Mouse (Mus musculus) cerebellum, adult 18-20 months (tissue): Measurements from ENCODE around the gene Zc2hc1b.

ENCODE experiments used
- DNase-seq, 2 experiments: peaks; one replicate each; pipeline ENCODE4 v3.0.0; 2021

Zc2hc1b gene

GRCm38 (mm10) chr10:13177973-13178624, at the start of gene Zc2hc1b:
Gene Zc2hc1b, minus strand, starts transcription at chr10:13178023.
- no peak for DNase-seq

DNA sequence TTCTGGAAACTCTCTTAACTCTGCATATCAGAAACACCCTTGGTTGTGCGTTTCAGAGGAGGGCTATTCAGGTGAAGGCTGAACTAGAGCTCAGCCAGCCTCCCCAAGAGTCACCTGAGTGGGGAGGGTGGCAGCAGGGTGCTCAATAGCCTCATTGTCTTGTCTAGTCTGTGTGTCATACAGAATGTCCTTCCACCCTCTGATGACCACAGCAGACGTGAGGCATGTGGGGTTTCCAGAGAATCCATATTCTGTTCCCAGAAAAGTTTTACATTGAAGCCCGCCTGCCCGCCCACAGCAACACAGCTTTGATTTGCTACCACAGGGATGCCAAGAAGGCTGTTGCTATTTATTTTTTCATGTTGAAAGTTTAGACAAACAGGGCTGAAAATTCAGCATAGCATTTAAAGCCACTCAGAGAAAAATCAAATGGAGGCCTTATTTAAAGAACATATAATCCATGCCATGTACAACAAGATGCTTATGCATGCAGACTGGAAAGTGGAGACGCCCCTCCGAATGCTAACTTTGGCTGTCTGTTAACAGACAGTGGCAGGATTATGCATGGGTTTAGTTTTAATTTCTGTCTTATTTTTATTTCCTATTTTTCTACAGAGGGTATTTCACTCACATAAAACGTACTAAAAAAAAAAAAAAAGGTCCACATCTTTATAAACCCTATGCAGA, 47.7 kb upstream of the Zc2hc1b start:
- no peak for DNase-seq

- DNase-seq, result no peak
Measured at GRCm38 (mm10) chr10:13222135-13222534, 44.3 kb upstream of the Zc2hc1b start.

- no peak for DNase-seq
Measured at GRCm38 (mm10) chr10:13220061-13220460, 42.2 kb upstream of the Zc2hc1b start.

GRCm38 (mm10) chr10:13213956-13214355, 36.1 kb upstream of the Zc2hc1b start:
- DNase-seq, result no peak

- DNase-seq, result no peak
Measured at GRCm38 (mm10) chr10:13212829-13213228, 35.0 kb upstream of the Zc2hc1b start.

- no peak for DNase-seq
Measured at GRCm38 (mm10) chr10:13212326-13212725, 34.5 kb upstream of the Zc2hc1b start.

- no peak for DNase-seq
Measured at GRCm38 (mm10) chr10:13209930-13210637, 32.3 kb upstream of the Zc2hc1b start.

DNA sequence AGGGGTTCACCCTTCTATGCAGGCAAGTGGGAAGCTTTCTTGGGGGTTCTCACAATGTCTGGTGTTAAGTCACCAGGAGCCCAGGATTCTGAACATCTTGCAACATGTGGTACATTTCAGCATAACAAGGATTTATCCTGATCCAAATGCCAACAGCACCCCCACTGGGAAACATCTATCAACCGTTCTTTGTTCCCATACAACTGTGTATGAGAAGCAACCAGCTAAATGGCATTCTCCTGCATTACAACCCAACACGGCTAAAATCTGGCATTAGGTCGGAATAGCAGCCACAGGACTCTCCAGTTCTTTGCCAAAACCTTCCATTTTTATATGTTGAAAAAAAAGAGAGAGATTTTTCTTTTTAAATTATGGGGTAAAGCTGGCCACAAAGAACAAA, 31.7 kb upstream of the Zc2hc1b start:
- no peak for DNase-seq

GRCm38 (mm10) chr10:13209061-13209460, 31.2 kb upstream of the Zc2hc1b start:
- DNase-seq, result no peak

- no peak for DNase-seq
Measured at GRCm38 (mm10) chr10:13201741-13202293, 24.0 kb upstream of the Zc2hc1b start.

- no peak for DNase-seq
Measured at GRCm38 (mm10) chr10:13200862-13201261, 23.0 kb upstream of the Zc2hc1b start.

DNA sequence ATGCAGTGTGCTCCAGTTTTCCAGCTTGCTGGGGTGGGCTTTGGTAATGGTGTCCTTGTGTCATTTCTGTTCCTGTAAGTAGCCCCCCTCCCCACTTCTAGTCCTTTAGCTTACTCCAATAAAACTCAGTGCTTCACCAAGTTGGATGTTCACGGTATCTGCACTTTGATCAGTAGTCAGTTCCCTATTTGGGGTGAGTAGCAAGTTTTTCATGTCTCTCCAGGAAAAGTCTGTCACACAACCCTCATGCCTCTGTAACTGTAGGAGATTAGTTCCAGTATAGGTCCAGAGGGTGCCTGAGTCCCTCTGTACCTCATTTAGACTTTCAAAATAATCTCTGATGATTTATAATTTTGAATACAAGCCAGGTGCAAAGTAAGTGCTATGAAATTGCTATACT, 21.4 kb upstream of the Zc2hc1b start:
- DNase-seq, result no peak

- no peak for DNase-seq
Measured at GRCm38 (mm10) chr10:13196872-13197507, 19.2 kb upstream of the Zc2hc1b start.

DNA sequence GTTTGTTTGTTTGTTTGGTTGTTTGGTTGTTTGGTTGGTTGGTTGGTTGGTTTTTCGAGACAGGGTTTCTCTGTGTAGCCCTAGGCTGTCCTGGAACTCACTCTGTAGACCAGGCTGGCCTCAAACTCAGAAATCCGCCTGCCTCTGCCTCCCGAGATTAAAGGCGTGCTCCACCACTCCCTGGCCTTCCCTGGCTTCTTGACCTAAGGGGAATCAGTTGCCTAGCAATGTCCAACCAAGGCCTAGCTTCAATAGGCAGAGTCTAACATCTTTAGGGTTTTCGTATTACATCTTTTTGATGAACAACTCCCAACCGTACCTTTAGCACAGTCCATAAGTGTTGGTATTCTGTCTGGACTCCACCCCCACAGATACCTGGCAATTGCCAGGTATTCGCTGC, 15.7 kb upstream of the Zc2hc1b start:
- peak in 1 of 2 experiments; percentile 5 for DNase-seq

- DNase-seq, result peak; percentile 96 to 98
Measured at GRCm38 (mm10) chr10:13192731-13193351, 15.0 kb upstream of the Zc2hc1b start, which contains the start of gene Ltv1. Gene Ltv1, minus strand, starts transcription at chr10:13193168.

DNA sequence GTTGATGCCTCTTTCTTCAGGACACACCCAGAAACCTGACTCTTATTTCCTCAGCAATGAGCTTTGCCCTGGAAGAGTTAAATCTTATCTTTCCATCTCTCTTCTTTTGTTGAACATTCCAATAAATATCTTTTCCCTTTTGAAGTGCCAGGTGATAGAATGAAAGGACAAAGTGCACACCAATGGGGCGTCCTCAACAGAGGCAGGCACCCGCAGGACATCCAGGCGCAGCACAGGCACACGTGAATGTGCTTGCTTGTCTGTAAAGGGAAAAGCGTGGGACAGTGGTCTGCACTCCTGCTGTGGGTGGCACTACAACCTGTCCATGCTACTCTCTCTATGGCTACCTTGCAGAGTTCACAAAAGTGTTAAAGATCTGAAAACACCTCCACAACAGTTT, 12.1 kb upstream of the Zc2hc1b start:
- no peak for DNase-seq

DNA sequence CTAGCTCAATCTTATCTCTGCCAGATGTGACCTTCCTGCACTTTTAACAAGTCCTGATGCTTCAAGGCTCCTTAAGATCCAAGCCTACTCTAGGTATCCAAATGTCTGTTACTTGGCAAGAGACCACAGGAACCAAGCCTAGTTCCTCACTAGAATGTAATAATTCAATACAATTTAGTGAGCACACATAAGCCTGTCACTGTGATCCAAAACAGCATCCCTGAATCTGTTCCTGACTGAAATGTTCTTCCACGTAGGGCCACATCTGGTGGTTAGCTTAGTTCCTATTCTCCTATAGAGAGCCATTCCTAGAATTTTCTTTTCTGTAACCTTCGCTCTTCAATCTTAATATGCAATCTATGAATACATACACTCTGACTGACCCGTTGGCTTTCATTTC, 8.9 kb upstream of the Zc2hc1b start:
- no peak for DNase-seq

GRCm38 (mm10) chr10:13184170-13184766, 6.4 kb upstream of the Zc2hc1b start:
- DNase-seq, result no peak

GRCm38 (mm10) chr10:13180211-13180610, 2.4 kb upstream of the Zc2hc1b start:
- DNase-seq, result no peak

DNA sequence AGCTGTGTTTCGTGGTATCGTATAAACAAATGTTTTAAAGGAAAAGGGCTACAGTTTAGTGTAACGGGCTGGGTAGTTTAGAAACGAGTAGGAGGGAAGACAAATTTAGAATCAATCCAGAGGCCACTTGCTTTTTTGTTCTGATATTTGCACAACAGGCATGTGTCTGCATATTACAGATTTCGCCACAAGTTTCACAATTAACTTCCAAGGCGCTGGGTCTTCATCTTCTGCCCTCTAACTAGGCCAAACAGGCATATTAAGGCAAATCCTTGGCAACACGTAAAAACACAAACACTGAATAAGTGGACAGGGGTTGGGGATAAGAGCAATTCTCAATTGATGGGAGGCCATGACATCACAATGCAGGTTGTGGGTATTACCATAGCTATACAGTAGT, 2.0 kb downstream of the Zc2hc1b start:
- no peak for DNase-seq

DNA sequence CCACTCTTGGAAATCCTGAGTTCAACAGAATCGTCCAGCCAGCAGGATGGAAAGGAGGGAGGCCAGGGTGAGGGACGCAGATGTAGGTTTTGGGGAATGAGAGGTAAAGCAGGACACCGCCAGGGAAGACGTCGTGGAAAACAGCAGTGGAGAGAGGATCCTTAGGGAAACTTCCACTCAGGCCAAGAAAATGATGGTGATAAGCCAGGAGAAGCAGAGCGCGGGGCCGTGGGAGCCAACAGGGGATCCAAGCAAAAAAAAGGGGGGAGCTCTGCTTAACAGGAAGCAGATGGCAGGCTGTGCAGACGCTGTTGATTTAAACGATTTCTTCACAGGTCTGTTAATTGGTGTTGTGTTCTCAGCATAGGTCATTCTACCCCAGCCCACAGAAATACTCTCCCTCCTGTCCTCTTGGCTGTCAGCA, 5.0 kb downstream of the Zc2hc1b start:
- DNase-seq, result no peak
